Mouse (Mus musculus): ENCODE results near the gene Rplp2.
A peak's percentile ranks its signal among the peaks of the same experiment; 100 is the strongest.

Rplp2 gene

GRCm38 (mm10) chr7:141468164-141468521 lies 21.0 kb downstream of the Rplp2 start:
- DNase-seq (ENCODE audit: low spot score), result no peak

GRCm38 (mm10) chr7:141468522-141469211 lies 21.5 kb downstream of the Rplp2 start:
- DNase-seq (ENCODE audit: low spot score), result peak; percentile 72

GRCm38 (mm10) chr7:141469352-141469751 lies 22.2 kb downstream of the Rplp2 start:
- no peak for DNase-seq (ENCODE audit: low spot score)

- DNase-seq (ENCODE audit: low spot score), result no peak
Measured at GRCm38 (mm10) chr7:141469901-141470636, 22.9 kb downstream of the Rplp2 start.

GRCm38 (mm10) chr7:141470637-141470944 lies 23.4 kb downstream of the Rplp2 start:
- no peak for DNase-seq (ENCODE audit: low spot score)

GRCm38 (mm10) chr7:141471236-141471635 lies 24.1 kb downstream of the Rplp2 start:
- no peak for DNase-seq (ENCODE audit: low spot score)

- DNase-seq (ENCODE audit: low spot score), result no peak
Measured at GRCm38 (mm10) chr7:141472226-141472625, 25.1 kb downstream of the Rplp2 start.

- no peak for DNase-seq (ENCODE audit: low spot score)
Measured at GRCm38 (mm10) chr7:141472763-141473162, 25.6 kb downstream of the Rplp2 start.

GRCm38 (mm10) chr7:141474160-141474559 lies 27.0 kb downstream of the Rplp2 start:
- no peak for DNase-seq (ENCODE audit: low spot score)

GRCm38 (mm10) chr7:141475011-141475804 lies 28.0 kb downstream of the Rplp2 start, which contains the start of the genes Polr2l and Tspan4:
Gene Polr2l, minus strand, starts transcription at chr7:141475132.
Gene Tspan4, plus strand, starts transcription at chr7:141475240.
- peak; percentile 85 for DNase-seq (ENCODE audit: low spot score)

GRCm38 (mm10) chr7:141475805-141476158 lies 28.6 kb downstream of the Rplp2 start:
- DNase-seq (ENCODE audit: low spot score), result no peak

- no peak for DNase-seq (ENCODE audit: low spot score)
Measured at GRCm38 (mm10) chr7:141476226-141476980, 29.2 kb downstream of the Rplp2 start.

- no peak for DNase-seq (ENCODE audit: low spot score)
Measured at GRCm38 (mm10) chr7:141476981-141477370, 29.8 kb downstream of the Rplp2 start.

GRCm38 (mm10) chr7:141477578-141478269 lies 30.6 kb downstream of the Rplp2 start:
- DNase-seq (ENCODE audit: low spot score), result no peak

GRCm38 (mm10) chr7:141478270-141478748 lies 31.1 kb downstream of the Rplp2 start:
- DNase-seq (ENCODE audit: low spot score), result no peak

- DNase-seq (ENCODE audit: low spot score), result peak; percentile 77
Measured at GRCm38 (mm10) chr7:141480842-141481497, 33.8 kb downstream of the Rplp2 start.

GRCm38 (mm10) chr7:141481498-141482401 lies 34.6 kb downstream of the Rplp2 start:
- DNase-seq (ENCODE audit: low spot score), result peak; percentile 47

- DNase-seq (ENCODE audit: low spot score), result no peak
Measured at GRCm38 (mm10) chr7:141482531-141483024, 35.4 kb downstream of the Rplp2 start.

- no peak for DNase-seq (ENCODE audit: low spot score)
Measured at GRCm38 (mm10) chr7:141483114-141483653, 36.0 kb downstream of the Rplp2 start.
